Mouse (Mus musculus): ENCODE data around the gene Ciita.

- TF ChIP-seq CTCF (conservative IDR thresholded peaks at IDR 0.05 in 1 of 2, IDR thresholded peaks at IDR 0.05 in 1 of 2; ENCODE audit: low read depth in 2 of 2, low read length in 2 of 2) (no peak), PAX5 (IDR thresholded peaks at IDR 0.05; ENCODE audit: low read length) (no peak), POLR2AphosphoS2 (IDR thresholded peaks at IDR 0.05; ENCODE audit: low read depth, low read length) (no peak), MEF2A (IDR thresholded peaks at IDR 0.05; ENCODE audit: borderline replicate concordance, low read depth, low read length) (no peak)
Observed at GRCm38 (mm10) chr16:10574936-10575335, 95.1 kb downstream of the Ciita start.

Data from CH12.LX (cell line).